Mouse (Mus musculus) B cell, adult 2 months (primary cell): ENCODE measurements around the gene Aarsd1.
"Not testable (repeated sequence)": the region's sequence is repeated elsewhere in the genome, so short reads cannot be mapped to it uniquely, and the experiment has no call there.

Experiments used
- DNase-seq, 2 experiments: peaks; one replicate each; pipeline ENCODE4 v3.0.0; 2022

Aarsd1 gene

GRCm38 (mm10) chr11:101446319-101446718, 28.9 kb upstream of the Aarsd1 start:
- no peak for DNase-seq

GRCm38 (mm10) chr11:101442760-101443159, 25.3 kb upstream of the Aarsd1 start:
- no peak for DNase-seq

GRCm38 (mm10) chr11:101442127-101442693, 24.8 kb upstream of the Aarsd1 start, which contains the start of gene Rpl27:
Gene Rpl27 (plus strand): TSS chr11:101442298.
- DNase-seq, result peak; percentile 95 to 96

GRCm38 (mm10) chr11:101441450-101442126, 24.2 kb upstream of the Aarsd1 start:
- not testable (repeated sequence) for DNase-seq

GRCm38 (mm10) chr11:101438006-101438405, 20.6 kb upstream of the Aarsd1 start:
- DNase-seq, result not testable (repeated sequence)

GRCm38 (mm10) chr11:101436916-101437315, 19.5 kb upstream of the Aarsd1 start:
- DNase-seq, result no peak

GRCm38 (mm10) chr11:101435831-101436230, 18.4 kb upstream of the Aarsd1 start:
- no peak for DNase-seq

GRCm38 (mm10) chr11:101433396-101433795, 16.0 kb upstream of the Aarsd1 start:
- no peak for DNase-seq

- no peak for DNase-seq
Measured at GRCm38 (mm10) chr11:101431327-101431726, 13.9 kb upstream of the Aarsd1 start.

GRCm38 (mm10) chr11:101426165-101426564, 8.8 kb upstream of the Aarsd1 start:
- no peak for DNase-seq

- DNase-seq, result peak; percentile 99
Measured at GRCm38 (mm10) chr11:101424925-101425813, 7.8 kb upstream of the Aarsd1 start, which contains the start of the genes Rundc1 and Ptges3l. Gene Rundc1 (plus strand): TSS chr11:101425085. Gene Ptges3l (minus strand): TSS chr11:101425333.

GRCm38 (mm10) chr11:101424105-101424851, 6.9 kb upstream of the Aarsd1 start, which contains the start of gene Gm27029:
Gene Gm27029 (minus strand): TSS chr11:101424796.
- peak in 1 of 2 experiments; percentile 15 for DNase-seq

GRCm38 (mm10) chr11:101420148-101420547, 2.7 kb upstream of the Aarsd1 start:
- DNase-seq, result no peak

- DNase-seq, result no peak
Measured at GRCm38 (mm10) chr11:101419610-101420009, 2.2 kb upstream of the Aarsd1 start.

GRCm38 (mm10) chr11:101418991-101419390, 1.6 kb upstream of the Aarsd1 start:
- DNase-seq, result no peak

- DNase-seq, result no peak
Measured at GRCm38 (mm10) chr11:101416433-101417100, 848 bp downstream of the Aarsd1 start.

GRCm38 (mm10) chr11:101415306-101415705, 2.1 kb downstream of the Aarsd1 start:
- DNase-seq, result no peak

GRCm38 (mm10) chr11:101395110-101395509, 22.3 kb downstream of the Aarsd1 start:
- DNase-seq, result peak; percentile 50

GRCm38 (mm10) chr11:101381817-101382216, 35.6 kb downstream of the Aarsd1 start:
- no peak for DNase-seq

- DNase-seq, result no peak
Measured at GRCm38 (mm10) chr11:101378926-101379325, 38.5 kb downstream of the Aarsd1 start.

GRCm38 (mm10) chr11:101378196-101378595, 39.2 kb downstream of the Aarsd1 start:
- not testable (repeated sequence) for DNase-seq

- no peak for DNase-seq
Measured at GRCm38 (mm10) chr11:101374421-101374938, 42.9 kb downstream of the Aarsd1 start.
